Mouse (Mus musculus): ENCODE data around the gene Borcs7.

DNA sequence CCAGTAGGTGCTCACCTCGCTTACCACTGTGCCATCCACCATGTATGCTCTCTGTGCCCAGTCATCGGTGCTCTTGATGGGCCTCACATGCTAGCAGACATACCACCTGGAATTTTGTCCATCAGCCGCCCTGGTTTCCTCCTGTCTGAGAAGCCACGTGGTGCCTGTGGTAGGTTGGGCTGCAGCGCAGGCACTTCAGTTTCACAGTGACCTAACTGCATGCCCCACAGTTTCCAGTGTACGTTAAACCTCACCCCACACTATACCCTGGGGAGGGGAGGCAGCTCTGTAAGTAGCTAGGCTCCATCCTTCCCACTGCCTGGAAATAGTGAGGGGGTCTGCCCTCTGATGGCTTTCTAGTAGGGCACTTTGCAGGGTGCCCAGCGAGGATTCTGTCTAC lies 43.9 kb downstream of the Borcs7 start:
- no peak for TF ChIP-seq CTCF (IDR thresholded peaks at IDR 0.05; ENCODE audit: low read depth, low read length)
- no peak for TF ChIP-seq TAL1 (conservative IDR thresholded peaks at IDR 0.05; ENCODE audit: low read depth, low read length)
- TF ChIP-seq GATA1 (IDR thresholded peaks at IDR 0.05; ENCODE audit: borderline replicate concordance, low read length), result no peak
- no peak for TF ChIP-seq POLR2AphosphoS5 (IDR thresholded peaks at IDR 0.05; ENCODE audit: insufficient replicate concordance, low read depth, low read length)
